Mouse (Mus musculus) heart, postnatal 10 days (tissue): ENCODE data around the gene Defa33. TPM values are rescaled to one million over a fixed set of nuclear protein-coding genes. Genes with fewer than 3 reads are reported as not detected.
"Not testable (repeated sequence)": the region's sequence is repeated elsewhere in the genome, so short reads cannot be mapped to it uniquely, and the experiment has no call there.

Experiments used
- DNase-seq, 2 experiments: peaks; one replicate each; pipeline ENCODE4 v3.0.0; 2021
- intact Hi-C: fragments of 180-260 bp; cut with DNase I; formaldehyde crosslinking; loops from one replicate; pipeline ENCODE4 v1.15.1; 2025
- total RNA-seq, 2 experiments: library from RNA; stranded (reverse); gene quantifications; 2 replicates each; pipeline ENCODE4 v1.2.3; 2021

Defa33 gene
- not detected for total RNA-seq

DNA sequence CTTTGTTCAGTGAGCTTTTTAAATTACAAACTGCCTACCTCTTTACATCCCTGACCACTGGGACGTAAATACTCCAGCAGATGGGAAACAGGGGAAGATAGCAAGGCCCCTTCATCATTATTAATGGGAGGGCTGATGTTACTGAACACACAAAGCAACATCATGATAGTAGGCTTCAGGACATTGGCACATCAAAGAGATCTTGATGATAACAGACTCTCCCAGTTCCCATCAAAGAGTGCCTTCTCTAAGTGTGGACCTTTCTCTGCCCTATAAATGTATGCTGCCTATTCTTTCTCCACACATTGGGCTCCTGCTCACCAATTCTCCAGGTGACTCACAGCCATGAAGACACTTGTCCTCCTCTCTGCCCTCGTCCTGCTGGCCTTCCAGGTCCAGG is at the start of gene Defa33:
Gene Defa33 (plus strand): TSS at position 301 of the 400 bp plus-strand sequence.
- DNase-seq, intact Hi-C loops: not testable (repeated sequence)

DNA sequence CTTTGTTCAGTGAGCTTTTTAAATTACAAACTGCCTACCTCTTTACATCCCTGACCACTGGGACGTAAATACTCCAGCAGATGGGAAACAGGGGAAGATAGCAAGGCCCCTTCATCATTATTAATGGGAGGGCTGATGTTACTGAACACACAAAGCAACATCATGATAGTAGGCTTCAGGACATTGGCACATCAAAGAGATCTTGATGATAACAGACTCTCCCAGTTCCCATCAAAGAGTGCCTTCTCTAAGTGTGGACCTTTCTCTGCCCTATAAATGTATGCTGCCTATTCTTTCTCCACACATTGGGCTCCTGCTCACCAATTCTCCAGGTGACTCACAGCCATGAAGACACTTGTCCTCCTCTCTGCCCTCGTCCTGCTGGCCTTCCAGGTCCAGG is 13.4 kb upstream of the Defa33 start, which contains the start of gene Defa2:
Gene Defa2 (plus strand): TSS at position 301 of the 400 bp plus-strand sequence.
- intact Hi-C loops, DNase-seq: not testable (repeated sequence)

DNA sequence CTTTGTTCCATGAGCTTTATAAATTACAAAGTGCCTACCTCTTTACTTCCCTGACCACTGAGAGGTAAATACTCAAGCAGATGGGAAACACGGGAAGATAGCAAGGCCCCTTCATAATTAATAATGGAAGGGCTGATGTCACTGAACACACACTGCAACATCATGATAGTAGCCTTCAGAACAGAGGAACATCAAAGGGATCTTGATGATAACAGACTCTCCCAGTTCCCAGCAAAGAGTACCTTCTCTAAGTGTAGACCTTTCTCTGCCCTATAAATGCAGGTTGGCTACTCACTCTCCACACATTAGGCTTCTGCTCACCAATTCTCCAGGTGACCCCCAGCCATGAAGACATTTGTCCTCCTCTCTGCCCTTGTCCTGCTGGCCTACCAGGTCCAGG is 35.5 kb downstream of the Defa33 start, which contains the start of gene Defa36:
Gene Defa36 (plus strand): TSS at position 301 of the 400 bp plus-strand sequence.
- DNase-seq, intact Hi-C loops: not testable (repeated sequence)

Other genes starting within 250 kb of the Defa33 start
- gene Defa22, start 229.5 kb upstream of the Defa33 start, total RNA-seq = not detected
- not detected for gene Defa31, start 200.2 kb upstream of the Defa33 start, total RNA-seq
- gene Gm15293, start 190.2 kb upstream of the Defa33 start, total RNA-seq = not detected
- not detected for gene Gm15292, start 142.1 kb upstream of the Defa33 start, total RNA-seq
- not detected for gene Defa27, start 76.3 kb upstream of the Defa33 start, total RNA-seq
- not detected for gene Defa29, start 64.8 kb upstream of the Defa33 start, total RNA-seq
- gene Defa2, start 13.3 kb upstream of the Defa33 start, total RNA-seq = not detected
- not detected for gene Defa36, start 35.6 kb downstream of the Defa33 start, total RNA-seq
- not detected for gene Gm7849, start 64.7 kb downstream of the Defa33 start, total RNA-seq
- not detected for gene Defa20, start 117.4 kb downstream of the Defa33 start, total RNA-seq
- gene Defa32, start 137.2 kb downstream of the Defa33 start, total RNA-seq = not detected
- gene Defa37, start 173.6 kb downstream of the Defa33 start, total RNA-seq = not detected
- gene Defa28, start 191.2 kb downstream of the Defa33 start, total RNA-seq = not detected
- not detected for gene Gm7861, start 202.7 kb downstream of the Defa33 start, total RNA-seq
- gene Defa26, start 226.4 kb downstream of the Defa33 start, total RNA-seq = not detected